Comparison of ENCODE assay signal across 8 mouse cellular contexts in the genomic region with DNA sequence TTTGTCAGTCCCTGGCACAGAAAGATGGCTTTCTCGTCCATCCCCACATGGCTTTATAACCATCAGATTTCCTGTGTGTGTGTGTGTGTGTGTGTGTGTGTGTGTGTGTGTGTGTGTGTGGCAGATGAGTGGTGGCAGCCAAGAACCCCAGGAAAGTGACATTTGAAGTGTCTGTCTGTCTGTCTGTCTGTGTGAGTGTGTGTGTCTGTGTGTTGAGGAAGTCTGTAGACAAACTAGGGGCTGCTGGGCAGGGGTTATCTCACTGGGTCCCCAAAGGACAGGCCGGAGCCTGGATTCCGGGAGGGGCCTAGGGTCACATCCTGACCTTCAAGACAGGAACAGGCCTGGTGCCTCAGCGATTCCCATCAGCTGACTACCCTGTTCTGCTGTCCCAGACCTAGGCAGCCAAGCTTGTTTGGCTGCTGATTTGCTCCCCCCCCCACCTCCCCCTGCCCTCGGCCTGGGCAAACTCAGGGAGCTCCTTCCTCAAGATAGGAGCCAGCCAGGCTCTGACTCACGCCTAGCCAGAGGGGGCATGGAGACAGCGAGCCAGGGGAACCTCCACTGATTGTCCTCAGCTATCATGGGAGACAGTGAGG. TPM values are rescaled to one million over a fixed set of nuclear protein-coding genes. Genes with fewer than 3 reads are reported as not detected.
A peak's percentile ranks its signal among the peaks of the same experiment; 100 is the strongest.
DNase-seq lines count a peak whose midpoint lies in the region; ATAC-seq lines count a peak whose summit lies in the region.

No protein-coding gene starts in this region.

- H3K9ac ChIP-seq in heart, embryonic 15.5 days, result peak overlapping the region; percentile 27
- no peak overlapping the region for H3K9ac ChIP-seq in forebrain, embryonic 13.5 days

- H3K4me3 ChIP-seq in heart, embryonic 15.5 days, result no peak overlapping the region
- no peak overlapping the region for H3K4me3 ChIP-seq in forebrain, embryonic 13.5 days

- no peaks in the 10 kb centered on the region for H3K27me3 ChIP-seq in heart, embryonic 15.5 days
- H3K27me3 ChIP-seq in forebrain, embryonic 13.5 days, result no peaks in the 10 kb centered on the region

- peak; percentile 81 for ATAC-seq in heart, embryonic 15.5 days (replicated peaks; ENCODE audit: insufficient number of reproducible peaks, insufficient read depth, low FRiP score, low read depth)
- no peak for ATAC-seq in forebrain, embryonic 13.5 days

- peak; percentile 47 to 49 for DNase-seq in urinary bladder, adult 18-20 months (ENCODE audit: low spot score in 2 of 2)
- DNase-seq in urinary bladder, postnatal 10 days (ENCODE audit: low spot score), result no peak
- DNase-seq in liver, result peak; percentile 36
- peak; percentile 32 to 54 for DNase-seq in urinary bladder, postnatal 36 days (ENCODE audit: low spot score in 2 of 2)
- DNase-seq in layer of hippocampus, postnatal 10 days (ENCODE audit: low spot score in 2 of 2), result no peak
- no peak for DNase-seq in frontal cortex, postnatal 14 days (ENCODE audit: low spot score in 2 of 2)

- H3K27ac ChIP-seq in heart, embryonic 15.5 days, result peak overlapping the region; percentile 71
- no peak overlapping the region for H3K27ac ChIP-seq in forebrain, embryonic 13.5 days

- peaks cover 10% of the 10 kb centered on the region; the same call in 1 of the 2 replicates for H3K36me3 ChIP-seq in heart, embryonic 15.5 days
- no peaks in the 10 kb centered on the region for H3K36me3 ChIP-seq in forebrain, embryonic 13.5 days (ENCODE audit: poor library complexity, severe bottlenecking)

- no peak overlapping the region for H3K4me2 ChIP-seq in heart, embryonic 15.5 days
- no peak overlapping the region for H3K4me2 ChIP-seq in forebrain, embryonic 13.5 days

- WGBS in heart, embryonic 15.5 days, result 29% methylated on average over 7 of the region's 7 CpGs
- WGBS in forebrain, embryonic 13.5 days, result 73% methylated on average over 7 of the region's 7 CpGs

- no peaks in the 10 kb centered on the region for H3K9me3 ChIP-seq in heart, embryonic 15.5 days (replicated peaks)
- H3K9me3 ChIP-seq in forebrain, embryonic 13.5 days (replicated peaks), result no peaks in the 10 kb centered on the region

- peaks cover 36% of the 10 kb centered on the region for H3K4me1 ChIP-seq in heart, embryonic 15.5 days (replicated peaks)
- H3K4me1 ChIP-seq in forebrain, embryonic 13.5 days, result peaks cover 5% of the 10 kb centered on the region; the same call in 1 of the 2 replicates

RNA-seq across cellular contexts. Expression of gene Eng, which starts 15.2 kb away (rescaled TPM):
- 144 and 163 TPM in 2 replicates for polyA plus RNA-seq in heart, embryonic 15.5 days (2015; fragmentation: Nextera tagmentation; extraction: Ambion mirVana)
- 20.4 and 21.2 TPM in 2 replicates for polyA plus RNA-seq in forebrain, embryonic 13.5 days (2015; fragmentation: Nextera tagmentation; extraction: Ambion mirVana)
- 10 to 100 TPM; 25.9 to 28.2 TPM for total RNA-seq in layer of hippocampus, postnatal 10 days (2021)

RNA-seq across cellular contexts. Expression of gene Ak1, which starts 40.0 kb away (rescaled TPM):
- polyA plus RNA-seq in heart, embryonic 15.5 days (2015; fragmentation: Nextera tagmentation; extraction: Ambion mirVana), result 360 and 390 TPM in 2 replicates
- 48.8 and 48.9 TPM in 2 replicates for polyA plus RNA-seq in forebrain, embryonic 13.5 days (2015; fragmentation: Nextera tagmentation; extraction: Ambion mirVana)
- total RNA-seq in layer of hippocampus, postnatal 10 days (2021), result 100 to 1,000 TPM; 109 TPM

RNA-seq across cellular contexts. Expression of gene Fpgs, which starts 42.3 kb away (rescaled TPM):
- polyA plus RNA-seq in heart, embryonic 15.5 days (2015; fragmentation: Nextera tagmentation; extraction: Ambion mirVana), result 13.8 and 19.7 TPM in 2 replicates
- polyA plus RNA-seq in forebrain, embryonic 13.5 days (2015; fragmentation: Nextera tagmentation; extraction: Ambion mirVana), result 14.2 and 15.7 TPM in 2 replicates
- total RNA-seq in layer of hippocampus, postnatal 10 days (2021), result 10 to 100 TPM; 17.1 to 17.2 TPM

RNA-seq across cellular contexts. Expression of gene Cdk9, which starts 51.3 kb away (rescaled TPM):
- polyA plus RNA-seq in heart, embryonic 15.5 days (2015; fragmentation: Nextera tagmentation; extraction: Ambion mirVana), result 45.5 and 66.6 TPM in 2 replicates
- 90.3 and 99.9 TPM in 2 replicates for polyA plus RNA-seq in forebrain, embryonic 13.5 days (2015; fragmentation: Nextera tagmentation; extraction: Ambion mirVana)
- total RNA-seq in layer of hippocampus, postnatal 10 days (2021), result 10 to 100 TPM; 86.8 to 92.1 TPM

RNA-seq across cellular contexts. Expression of gene Sh2d3c, which starts 59.2 kb away (rescaled TPM):
- polyA plus RNA-seq in heart, embryonic 15.5 days (2015; fragmentation: Nextera tagmentation; extraction: Ambion mirVana), result 25.7 and 33.4 TPM in 2 replicates
- 23.5 and 29.2 TPM in 2 replicates for polyA plus RNA-seq in forebrain, embryonic 13.5 days (2015; fragmentation: Nextera tagmentation; extraction: Ambion mirVana)
- 10 to 100 TPM; 34.7 to 40.3 TPM for total RNA-seq in layer of hippocampus, postnatal 10 days (2021)

Comparison
In these comparisons a context has a peak if more than half of its experiments do, and no peak if none do; other contexts are left out.
1. DNase-seq: peak in urinary bladder, adult 18-20 months (2 of 2), liver (single experiment) and urinary bladder, postnatal 36 days (2 of 2); none in urinary bladder, postnatal 10 days (single experiment), layer of hippocampus, postnatal 10 days (0 of 2) and frontal cortex, postnatal 14 days (0 of 2).